Mouse (Mus musculus) cerebellum, adult 2 months (tissue): Measurements from ENCODE around the gene Polr2i.

Experiments
- CTCF ChIP-seq: fragments of 200-500 bp; IDR thresholded peaks from 2 replicates; pipeline ENCODE4 v1.5.1; 2011; ENCODE audit warnings: low read depth, mild to moderate bottlenecking, control low read depth, low read length, moderate library complexity, borderline replicate concordance; ENCODE audit not compliant: insufficient read depth
- POLR2A ChIP-seq: fragments of 200-500 bp; IDR thresholded peaks from 2 replicates; pipeline ENCODE4 v1.6.1; 2011; ENCODE audit warnings: low read length, control low read depth, borderline replicate concordance; ENCODE audit not compliant: insufficient read depth

- TF ChIP-seq CTCF (peak; percentile 79), POLR2A (no peak)
Measured at GRCm38 (mm10) chr7:30205383-30205782, 26.4 kb upstream of the Polr2i start.
